Mouse (Mus musculus) left cerebral cortex, adult 18-20 months (tissue): ENCODE data around the gene Rilp. TPM values are rescaled to one million over a fixed set of nuclear protein-coding genes. Genes with fewer than 3 reads are reported as not detected.

Experiments
- DNase-seq, 2 experiments: peaks; one replicate each; pipeline ENCODE4 v3.0.0; 2021 to 2022; ENCODE audit warnings: low spot score in 2 of 2, mixed read lengths in 1 of 2
- total RNA-seq, 2 experiments: library from RNA; stranded (reverse); gene quantifications; 2 replicates each; pipeline ENCODE4 v1.2.3; 2021

The Rilp gene
- total RNA-seq, 2 experiments from 2014 or later: 1.6 to 1.8 TPM

DNA sequence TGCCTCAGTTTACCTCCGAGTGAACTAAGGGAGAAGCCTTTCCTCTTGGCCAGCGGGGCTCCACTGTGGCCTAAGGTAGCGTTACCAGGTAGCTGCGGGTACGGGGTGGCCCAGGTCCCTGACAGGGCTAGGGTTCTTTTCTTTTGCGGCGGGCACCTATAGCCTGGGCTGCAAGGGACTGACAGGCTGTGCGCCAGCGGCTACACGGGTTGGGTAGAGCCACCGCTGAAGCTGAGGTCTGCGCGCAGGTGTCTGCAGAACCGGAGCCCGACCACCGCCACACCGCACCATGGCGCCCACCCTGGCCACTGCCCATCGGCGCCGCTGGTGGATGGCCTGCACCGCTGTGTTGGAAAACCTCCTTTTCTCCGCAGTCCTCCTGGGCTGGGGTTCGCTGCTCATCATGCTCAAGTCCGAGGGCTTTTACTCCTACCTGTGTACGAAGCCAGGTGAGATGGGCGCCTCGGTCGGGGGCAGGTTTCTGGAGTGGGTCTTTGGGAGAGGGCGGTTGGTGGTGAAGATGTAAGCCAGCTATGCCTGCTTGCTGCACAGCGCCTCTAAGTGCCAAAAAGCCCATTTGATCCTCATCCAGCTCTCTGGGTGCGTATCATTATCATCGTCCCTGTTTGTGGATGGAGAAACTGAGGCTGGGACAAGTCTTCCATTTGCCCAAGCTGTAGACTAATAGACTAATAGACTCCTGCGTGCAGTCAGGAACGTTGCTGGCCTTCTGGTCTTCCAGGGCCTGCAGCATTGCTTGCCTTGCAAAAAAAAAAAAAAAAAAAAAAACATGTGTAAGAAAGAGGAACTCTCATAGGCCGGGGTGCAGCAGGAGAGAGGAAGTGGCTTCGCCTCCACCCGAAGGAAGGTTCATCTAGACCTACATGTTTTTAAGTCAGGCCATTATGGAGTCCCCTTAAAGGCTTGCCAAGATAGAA is 22.7 kb downstream of the Rilp start:
- peak; percentile 34 to 52 for DNase-seq

DNA sequence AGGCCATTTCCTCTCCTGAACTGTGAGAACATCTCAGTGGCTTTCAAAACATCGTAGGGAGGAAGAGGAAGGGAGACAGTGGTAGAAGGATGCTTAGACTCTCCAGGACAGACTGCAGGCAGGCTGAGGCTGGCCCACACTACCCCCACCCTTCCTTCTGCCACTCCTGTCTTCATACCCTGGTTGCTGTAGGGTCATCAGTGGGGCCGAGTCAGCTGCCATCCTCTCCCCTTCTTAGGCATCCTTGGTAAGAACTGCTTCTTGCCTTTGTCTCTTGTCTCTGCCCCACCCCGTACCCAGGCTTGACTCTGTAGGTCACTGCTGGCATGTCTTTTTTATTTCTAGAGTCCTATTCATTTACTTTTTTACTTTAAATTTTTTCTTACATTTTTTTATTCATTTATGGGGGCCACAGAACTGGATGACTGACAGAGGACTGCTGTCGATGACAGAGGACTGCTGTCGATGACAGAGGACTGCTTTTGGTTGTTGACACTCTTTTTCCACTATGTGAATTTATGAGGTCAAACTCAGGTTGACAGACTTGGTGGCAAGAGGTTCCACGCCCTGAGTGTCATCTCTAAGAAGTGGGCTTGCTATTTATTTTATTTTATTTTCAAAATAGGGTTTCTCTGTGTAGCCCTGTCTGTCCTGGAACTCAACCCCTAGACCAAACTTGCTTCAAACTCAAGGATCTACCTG is 23.6 kb downstream of the Rilp start:
- no peak for DNase-seq

DNA sequence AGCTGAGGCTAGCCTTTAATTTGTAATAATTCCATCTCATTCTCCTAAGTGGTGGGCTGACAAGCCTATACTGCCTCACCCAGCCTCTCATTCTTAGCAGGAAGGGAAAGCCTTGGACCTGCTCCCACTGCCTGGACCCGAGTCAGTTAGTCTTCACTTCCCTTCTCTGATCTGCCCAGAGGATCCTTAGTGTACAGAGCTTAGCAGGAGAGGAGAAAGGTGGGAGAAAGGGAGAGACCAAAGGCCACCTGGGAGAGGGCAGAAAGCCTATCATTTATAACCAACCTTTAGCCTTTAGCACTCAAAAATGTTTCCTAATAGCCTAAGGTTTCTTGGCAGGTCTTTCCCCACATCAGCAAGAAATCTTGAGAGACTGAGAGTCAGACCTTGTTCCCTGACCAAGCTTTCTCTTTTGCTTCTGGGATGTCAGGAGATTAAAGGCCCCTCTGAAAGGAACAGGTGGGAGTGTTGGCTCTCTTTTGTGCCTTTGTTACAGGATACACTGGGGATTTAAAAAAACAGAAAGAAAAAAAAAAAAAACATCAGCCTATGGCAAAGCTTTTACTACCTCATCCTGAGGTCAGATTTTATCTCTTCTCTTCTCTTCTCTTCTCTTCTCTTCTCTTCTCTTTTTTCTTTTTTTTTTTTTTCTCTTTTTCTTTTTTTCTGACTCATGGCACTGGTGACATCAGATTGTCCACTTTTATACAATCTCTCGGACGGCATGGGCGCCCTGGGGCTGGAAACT is 24.6 kb downstream of the Rilp start:
- DNase-seq: no peak

DNA sequence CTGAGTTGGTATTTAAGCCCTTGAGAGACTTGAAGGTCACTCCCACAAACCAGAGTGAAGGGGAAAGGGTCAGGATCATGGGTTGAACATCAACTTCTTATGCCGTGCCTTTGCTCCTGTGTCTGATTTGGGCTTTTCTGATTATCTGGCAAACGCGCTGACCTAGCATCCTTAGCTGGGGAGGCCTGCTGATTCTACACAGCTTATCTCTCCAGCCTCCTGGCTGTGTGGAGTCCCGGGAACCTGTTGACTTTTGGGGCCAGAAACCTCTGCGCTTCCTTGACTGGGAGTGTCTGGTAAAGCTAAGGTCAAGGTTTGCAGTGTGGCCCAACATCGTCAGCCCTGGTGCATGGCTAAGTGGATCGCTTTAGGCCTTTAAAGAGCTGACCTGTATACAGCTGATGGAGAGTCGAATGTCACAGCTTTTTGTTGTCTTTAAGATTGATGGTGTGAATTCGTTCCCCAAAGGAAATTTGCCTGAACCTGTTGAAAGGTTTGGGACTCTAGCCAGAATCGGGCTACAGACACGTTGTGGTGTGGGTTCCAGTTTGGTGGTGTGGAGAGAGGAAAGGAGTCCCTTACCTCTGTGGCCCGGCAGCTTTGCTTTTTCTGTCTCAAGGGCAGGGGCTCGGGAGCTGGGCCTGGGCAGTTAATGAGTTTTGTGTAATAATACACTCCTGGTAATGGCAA is 25.4 kb downstream of the Rilp start:
- no peak for DNase-seq

DNA sequence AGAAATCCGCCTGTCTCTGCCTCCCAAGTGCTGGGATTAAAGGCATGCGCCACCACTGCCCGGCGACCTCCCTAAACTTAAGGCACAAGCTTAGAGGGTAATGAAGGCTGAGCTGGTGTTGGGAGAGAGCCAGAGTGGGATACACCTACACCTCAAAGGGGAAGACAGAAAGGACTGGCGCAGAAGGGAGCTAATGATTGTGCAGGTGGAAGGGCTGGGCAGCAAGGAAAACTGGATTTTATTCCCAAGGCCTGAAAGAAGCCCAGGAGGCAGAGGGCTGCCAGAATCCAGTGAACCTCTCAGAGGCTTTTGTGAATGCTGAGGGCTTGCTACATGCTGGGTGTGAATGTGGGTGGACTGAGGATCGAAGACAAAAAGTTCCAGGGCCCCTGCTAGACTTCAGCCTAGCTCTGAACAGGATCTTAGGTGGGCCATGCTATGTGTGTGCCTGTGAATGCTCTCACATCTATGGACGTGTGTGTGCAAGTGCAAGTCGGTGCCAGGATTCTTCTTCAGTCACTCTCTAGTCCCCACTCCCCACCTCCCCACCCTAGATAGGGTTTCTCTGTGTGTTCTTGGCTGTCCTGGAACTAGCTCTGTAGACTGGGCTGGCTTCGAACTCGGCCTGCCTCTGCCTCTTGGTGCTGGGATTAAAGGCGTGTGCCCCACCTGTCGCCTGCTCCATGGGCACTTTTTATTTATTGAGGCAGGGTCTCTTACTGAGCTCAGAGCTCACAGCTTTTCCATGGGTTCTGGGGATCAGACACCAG is 26.5 kb downstream of the Rilp start:
- DNase-seq: no peak

DNA sequence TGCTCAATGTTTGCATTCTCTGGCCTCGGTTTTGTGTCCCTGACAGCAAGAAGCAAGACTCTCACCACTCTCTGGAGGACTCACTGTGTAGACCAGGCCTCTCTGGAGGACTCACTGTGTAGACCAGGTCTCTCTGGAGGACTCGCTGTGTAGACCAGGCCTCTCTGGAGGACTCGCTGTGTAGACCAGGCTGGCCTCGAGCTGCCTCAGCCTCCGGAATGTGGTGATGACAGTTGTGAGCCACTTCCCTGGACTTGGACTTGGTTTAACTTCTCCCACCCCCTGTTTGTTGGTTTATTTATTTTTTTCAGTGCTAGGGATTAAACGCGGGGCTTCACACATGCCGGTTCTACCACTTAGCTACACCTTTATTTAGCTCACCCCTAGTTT is 27.1 kb downstream of the Rilp start:
- no peak for DNase-seq

DNA sequence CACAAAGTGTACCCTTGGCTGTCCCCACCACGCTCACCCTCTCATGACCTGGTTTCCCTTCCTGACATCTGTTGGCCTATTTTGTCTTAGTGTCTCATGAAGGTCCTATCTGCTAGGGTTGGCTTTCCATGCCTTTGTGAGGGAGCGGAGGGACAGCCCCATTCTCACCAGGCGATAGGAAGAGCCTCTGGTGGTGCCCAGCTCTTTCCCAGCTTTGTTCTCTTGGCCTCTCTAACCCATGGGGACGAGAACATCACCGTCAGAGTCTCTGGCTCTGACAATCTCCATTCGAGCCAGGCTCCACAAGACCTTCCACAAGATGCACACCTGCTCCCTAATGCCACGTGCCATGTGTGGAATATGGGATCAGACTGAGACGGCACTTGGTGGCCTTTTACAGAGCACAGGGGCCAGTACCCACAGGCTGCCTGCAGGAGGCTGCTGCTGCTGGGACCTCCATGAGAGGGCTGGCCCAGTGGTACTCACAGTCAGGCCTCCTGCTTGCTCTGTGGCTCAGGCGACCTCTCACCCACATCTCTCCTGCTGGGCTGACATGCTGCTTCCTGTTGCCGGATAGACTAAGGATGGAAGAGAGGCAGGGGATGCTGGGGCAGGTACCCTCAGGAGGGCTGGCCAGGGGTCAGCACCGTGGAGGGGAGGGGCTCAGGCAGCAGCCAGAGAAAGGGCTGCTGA is 27.7 kb downstream of the Rilp start:
- DNase-seq: no peak

DNA sequence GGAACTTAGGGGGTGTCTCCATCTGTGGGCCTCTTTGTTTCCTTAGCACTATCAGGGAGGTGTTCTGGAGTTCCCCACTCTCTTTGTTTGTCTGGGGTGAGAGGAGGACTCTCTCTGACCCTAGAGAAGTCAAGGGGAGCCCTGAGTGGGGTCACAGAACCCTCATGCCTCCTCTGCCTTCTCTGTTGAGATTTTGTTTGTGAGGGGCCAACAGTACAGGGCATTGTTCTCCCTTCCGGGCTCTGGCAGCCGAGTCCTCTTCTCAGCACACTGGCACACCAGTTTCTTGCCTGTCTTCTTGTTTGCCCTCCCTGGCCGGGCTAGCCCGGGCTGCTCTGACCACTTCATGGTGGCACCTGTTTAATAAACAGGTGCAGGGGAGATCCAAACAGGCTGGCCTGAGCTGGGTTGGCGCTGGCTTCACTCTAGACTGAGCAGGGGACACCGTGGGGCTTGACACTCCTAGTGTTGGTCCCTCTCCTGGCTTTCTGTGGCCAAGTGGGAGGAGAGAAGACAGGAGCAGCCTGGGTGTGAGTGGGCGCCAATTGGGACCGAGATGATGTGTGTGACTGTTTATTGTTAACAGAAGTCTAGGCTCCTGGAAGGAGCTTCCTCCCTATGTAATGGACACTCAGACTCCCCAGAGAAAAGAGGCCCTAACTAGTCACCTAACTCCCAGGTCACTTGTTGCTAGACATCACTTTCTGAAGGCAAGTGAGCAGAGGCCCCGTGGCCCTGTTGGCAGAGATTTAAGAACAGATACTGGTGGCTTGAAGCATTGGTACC is 28.5 kb downstream of the Rilp start:
- no peak for DNase-seq

DNA sequence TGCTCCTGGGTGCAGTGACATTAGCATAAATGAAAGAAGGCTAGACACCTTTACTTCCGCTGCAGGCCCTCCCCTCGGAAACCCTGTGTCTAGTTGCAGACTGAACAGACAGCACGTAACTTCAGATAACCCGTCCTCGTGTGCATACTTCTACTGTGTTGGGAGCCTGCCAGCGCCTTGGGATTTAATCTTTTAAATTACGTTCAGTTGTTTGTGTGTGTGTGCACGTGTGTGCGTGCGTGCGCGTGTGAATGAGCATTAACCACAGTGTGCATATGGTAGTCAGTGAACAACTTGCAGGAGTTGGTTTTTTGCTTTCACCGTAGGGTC is 29.0 kb downstream of the Rilp start:
- DNase-seq: no peak

DNA sequence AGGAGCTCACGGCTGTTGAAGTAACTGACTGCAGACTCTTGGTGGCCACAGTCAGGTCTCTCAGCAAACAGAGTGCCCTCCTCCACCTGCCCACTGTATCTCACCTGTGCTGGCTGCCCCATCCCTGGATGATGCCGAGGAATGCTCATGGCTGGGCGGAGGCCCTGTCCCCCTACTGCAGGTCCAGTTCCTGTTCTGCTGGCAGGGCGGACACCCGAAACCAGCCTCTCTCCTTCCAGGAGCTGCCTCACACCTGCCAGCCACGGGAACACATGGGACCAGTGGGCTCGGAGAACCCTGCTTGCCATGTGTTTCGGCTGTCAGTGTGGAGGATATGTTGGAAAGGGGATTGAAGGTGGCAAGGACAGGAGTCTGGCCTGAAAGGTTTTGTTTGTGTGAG is 30.3 kb downstream of the Rilp start:
- no peak for DNase-seq

DNA sequence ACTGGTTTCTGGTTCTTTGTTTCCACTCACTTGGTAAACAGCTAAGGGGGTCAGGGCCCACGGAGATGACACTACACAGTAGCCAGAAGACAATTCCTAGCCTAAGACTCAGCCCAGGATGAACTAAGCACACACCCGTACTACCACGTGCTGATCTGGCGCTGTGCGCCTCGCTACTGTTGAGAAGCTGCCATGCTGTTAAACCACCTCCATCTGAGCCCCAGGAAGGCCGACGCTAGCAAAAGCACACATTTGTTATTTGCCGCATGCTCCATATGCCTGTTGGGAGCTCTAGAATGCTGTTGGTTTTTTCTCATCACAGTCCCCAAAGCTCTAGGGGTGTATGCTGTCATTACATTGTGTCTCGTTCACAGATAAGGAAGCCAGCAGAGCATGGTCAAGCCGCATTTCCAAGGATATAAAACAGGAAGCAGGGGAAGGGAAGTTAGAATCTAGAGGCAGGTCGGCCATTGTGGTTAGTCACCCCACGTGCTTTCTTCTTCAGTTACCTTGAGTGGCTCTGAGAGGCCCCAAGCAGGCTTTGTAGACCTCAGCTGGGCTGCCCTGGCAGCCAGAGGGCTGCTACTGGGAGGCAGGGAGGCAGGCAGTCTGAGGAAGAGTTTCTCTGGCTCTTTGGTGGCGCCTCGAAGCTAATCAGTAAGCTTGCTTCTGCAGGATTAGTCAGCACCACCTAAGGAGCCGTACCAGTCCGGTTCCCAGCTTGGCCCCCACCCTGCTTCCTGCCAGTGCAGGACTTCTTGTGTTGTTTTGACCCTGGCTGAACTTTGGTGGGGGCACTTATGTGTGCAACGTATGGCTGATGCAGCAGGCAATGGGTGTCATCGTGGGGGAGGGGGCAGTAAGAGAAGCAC is 31.1 kb downstream of the Rilp start:
- DNase-seq: no peak

DNA sequence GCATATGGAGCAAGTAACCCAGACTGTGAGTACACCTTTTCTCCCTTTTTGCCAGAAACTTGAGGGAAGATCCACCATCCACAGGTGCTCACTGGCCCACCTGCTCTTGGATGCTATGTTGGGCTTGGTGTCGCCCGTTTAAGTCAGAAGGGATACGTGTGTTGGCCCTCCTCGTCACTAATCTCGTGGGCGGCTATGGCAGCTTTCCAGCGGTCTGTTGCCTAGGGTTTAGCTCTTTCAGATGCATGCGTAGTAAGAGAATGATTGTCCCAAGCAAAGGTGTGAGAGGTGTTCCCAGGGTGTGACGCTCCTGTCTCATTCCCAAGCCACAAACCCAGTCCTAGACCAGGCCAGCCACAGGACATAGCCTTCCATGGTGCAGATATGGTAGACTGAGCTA is 34.8 kb downstream of the Rilp start:
- no peak for DNase-seq

DNA sequence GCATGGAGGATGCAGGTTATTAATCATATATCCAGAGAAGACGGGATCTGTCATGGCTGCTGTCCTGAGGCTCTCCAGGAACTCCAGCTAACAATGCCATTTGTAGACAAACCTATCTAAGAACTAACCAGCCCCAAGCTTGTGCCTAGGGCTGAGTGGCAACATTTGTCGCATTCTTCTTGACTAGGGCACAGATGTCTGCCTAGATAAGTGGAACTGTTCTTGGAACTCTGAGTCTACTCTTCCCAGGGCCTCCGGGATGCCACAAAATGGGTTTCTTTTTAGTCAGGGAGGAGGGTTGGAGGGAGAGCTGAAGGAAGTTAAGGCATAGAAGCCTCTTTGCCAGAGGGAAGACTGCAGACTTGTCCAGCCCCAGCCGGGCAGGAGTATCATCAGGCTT is 36.2 kb downstream of the Rilp start:
- no peak for DNase-seq

DNA sequence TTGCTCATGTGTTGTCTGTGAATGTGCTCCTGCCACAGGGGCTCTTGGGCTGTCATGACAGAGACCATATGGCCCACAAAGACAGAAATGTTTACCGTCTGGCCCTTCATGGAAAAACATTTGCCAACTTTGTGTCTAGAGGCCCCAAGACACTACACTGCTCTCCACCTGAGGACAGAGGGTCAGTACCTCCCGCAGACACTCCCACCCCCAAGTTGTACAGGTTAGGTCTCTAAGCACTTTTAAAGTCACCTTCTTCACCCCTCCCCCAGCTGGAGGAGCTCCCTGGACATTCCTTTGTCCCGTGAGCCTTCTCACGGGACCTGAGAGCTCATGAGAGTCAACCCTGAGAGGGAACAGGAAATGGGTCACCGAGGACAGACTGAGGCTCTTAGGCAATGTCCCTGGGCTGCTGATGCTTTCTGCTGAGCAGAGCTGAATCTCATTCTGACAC is 39.8 kb downstream of the Rilp start:
- DNase-seq: no peak

DNA sequence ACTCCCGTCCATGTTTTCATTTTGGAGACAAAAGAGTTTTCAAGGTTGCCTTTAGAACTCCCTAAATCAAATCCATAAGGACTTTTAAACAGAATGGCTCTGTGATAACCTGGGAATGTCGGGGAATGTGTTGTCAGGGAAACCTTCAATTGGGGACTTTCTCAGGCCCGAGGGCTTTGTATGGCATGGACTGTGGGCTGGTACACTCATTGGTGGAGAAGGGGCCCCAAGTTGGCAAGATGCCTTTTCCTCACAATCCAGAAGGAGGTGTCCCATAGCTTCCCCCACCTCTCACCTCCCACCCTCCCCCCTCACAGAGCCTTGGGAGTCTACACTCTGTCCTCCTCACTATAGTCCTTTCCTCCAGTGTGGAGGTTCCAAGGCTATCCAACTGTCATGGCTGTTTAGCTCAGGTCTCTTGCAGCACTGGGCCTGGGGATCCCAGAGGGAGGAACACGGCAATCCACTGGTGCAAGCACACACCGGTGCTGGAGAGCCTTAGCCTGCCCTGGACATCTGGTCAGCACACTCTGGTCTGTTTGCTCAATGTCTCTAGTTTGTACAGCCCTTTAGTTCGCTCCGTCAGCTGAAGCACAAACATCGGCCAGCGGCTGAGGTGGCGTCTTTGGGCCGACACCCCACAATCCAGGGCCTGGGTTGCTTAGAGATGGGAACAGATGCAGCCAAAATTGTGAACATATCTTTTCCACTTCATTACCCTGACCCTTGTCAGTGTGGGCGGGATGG is 40.5 kb downstream of the Rilp start:
- no peak for DNase-seq

DNA sequence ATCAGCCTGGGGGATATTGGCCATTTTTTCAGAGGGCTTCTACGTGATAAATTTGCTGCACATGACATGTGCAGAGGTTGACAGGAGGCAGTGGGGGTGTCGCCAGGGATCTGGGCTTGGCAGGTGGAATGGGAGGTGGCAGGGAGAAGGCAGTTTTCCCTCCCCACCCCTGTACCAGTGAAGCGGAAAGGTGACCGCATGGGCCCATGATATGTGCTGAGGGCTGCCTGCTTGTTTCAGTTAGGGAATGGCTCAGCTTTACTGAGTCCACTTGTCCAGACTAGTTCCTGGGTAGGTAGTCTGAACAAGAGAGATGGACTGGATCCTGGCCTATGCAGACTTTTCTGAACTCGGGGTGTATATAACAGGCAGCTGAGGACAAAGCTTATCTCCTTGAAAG is 41.4 kb downstream of the Rilp start:
- DNase-seq: no peak

DNA sequence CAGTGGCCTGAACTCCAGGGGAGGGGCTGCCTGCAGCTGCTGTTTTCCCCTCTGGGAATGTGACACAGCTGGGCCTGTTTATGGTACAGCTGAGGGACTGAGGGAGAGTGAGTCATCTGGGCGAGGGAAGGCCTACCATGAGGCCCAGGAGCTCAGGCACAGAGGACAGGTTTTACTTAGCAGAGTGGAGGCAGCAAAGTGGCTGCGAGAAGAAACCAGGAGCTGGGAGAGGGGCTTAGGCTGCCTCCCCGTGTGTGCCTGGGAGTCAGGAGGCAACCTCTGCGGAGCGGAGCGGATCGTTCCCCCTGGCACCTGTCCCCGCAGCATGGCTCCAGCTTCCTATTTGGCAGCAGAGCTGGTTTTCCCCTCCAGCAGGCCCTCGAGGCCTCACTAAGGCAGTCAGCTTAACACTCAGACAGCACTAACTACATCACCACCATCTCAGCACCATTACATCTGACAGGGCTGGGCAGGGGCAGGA is 42.1 kb downstream of the Rilp start:
- no peak for DNase-seq
